ENCODE assay signal across 27 mouse cellular contexts in the genomic region with DNA sequence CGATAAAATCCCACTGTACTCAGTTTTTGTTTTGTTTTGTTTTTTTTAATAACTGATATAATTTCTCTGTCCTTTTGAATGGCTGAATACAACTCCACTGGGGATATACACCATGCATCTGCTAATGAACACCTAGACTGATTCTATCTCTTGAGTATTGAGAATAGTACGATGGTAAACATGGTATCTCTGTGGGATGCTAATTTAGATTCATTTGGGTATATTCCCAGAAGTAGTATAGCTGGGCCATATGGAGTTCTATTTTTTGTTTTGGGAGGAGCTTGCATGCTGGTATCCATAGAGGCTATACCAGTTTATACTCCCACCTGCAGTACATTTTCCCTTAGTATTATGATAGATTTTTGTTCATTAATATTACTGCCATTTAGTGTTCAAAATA.
A peak's percentile ranks its signal among the peaks of the same experiment; 100 is the strongest.
DNase-seq lines count a peak whose midpoint lies in the region; ATAC-seq and TF ChIP-seq lines count a peak whose summit lies in the region.
"Had no signal": no experiment of that assay in that cellular context is flagged by ENCODE, and none has a peak within 500 bp of the region (broad histone marks: within the 10 kb centered on the region; RNA-seq: fewer than 3 reads in every experiment).

No protein-coding gene starts in this region.

- peak; percentile 2 for DNase-seq in embryonic facial prominence, embryonic 14.5 days (ENCODE audit: low spot score)
- no peak for DNase-seq in embryonic facial prominence, embryonic 10.5 days (ENCODE audit: low spot score)
- DNase-seq in kidney, adult 2 months: no peak
- DNase-seq: adrenal gland, adult 8-10 months; adrenal gland, postnatal 25 days; cerebellum, adult 11 months; cerebellum, adult 8-10 months; cerebellum, postnatal 10 days; cerebellum, postnatal 36 days; gastrocnemius, postnatal 10 days; gastrocnemius, postnatal 36 days; heart, adult 2 months; heart, postnatal 14 days; heart, postnatal 4 days; kidney, adult 18-20 months had no signal

- WGBS in embryonic facial prominence, embryonic 14.5 days: 85% methylated on average over 2 of the region's 2 CpGs
- WGBS in embryonic facial prominence, embryonic 10.5 days: 87% methylated on average over 2 of the region's 2 CpGs
- WGBS in forebrain, embryonic 15.5 days: 67% methylated on average over 2 of the region's 2 CpGs
- whole genome bisulfite sequencing in forebrain, embryonic 12.5 days: 84% methylated on average over 2 of the region's 2 CpGs
- WGBS in forebrain, embryonic 16.5 days: 64% methylated on average over 2 of the region's 2 CpGs
- 75% methylated on average over 2 of the region's 2 CpGs for WGBS in kidney, adult 2 months

- H3K4me2 ChIP-seq in embryonic facial prominence, embryonic 14.5 days (ENCODE audit: low read depth, low read length): no peak overlapping the region
- no peak overlapping the region for H3K4me2 ChIP-seq in forebrain, embryonic 15.5 days (replicated peaks)
- no peak overlapping the region for H3K4me2 ChIP-seq in forebrain, embryonic 12.5 days
- no peak overlapping the region for H3K4me2 ChIP-seq in forebrain, embryonic 16.5 days (ENCODE audit: low read length)
- H3K4me2 ChIP-seq: embryonic facial prominence, embryonic 12.5 days; heart, embryonic 13.5 days; hindbrain, embryonic 14.5 days had no signal

- H3K9me3 ChIP-seq in embryonic facial prominence, embryonic 14.5 days (ENCODE audit: control insufficient read depth, low read length): no peaks in the 10 kb centered on the region
- H3K9me3 ChIP-seq in embryonic facial prominence, embryonic 10.5 days: no peaks in the 10 kb centered on the region
- no peaks in the 10 kb centered on the region for H3K9me3 ChIP-seq in forebrain, embryonic 15.5 days
- H3K9me3 ChIP-seq in forebrain, embryonic 12.5 days: no peaks in the 10 kb centered on the region
- H3K9me3 ChIP-seq in forebrain, embryonic 16.5 days (ENCODE audit: control insufficient read depth, low read length): no peaks in the 10 kb centered on the region; the same call in 1 of the 2 replicates
- H3K9me3 ChIP-seq: embryonic facial prominence, embryonic 12.5 days; heart, embryonic 10.5 days; heart, embryonic 13.5 days had no signal

- H3K4me3 ChIP-seq in embryonic facial prominence, embryonic 14.5 days (ENCODE audit: low read depth, low read length): no peak overlapping the region
- H3K4me3 ChIP-seq in embryonic facial prominence, embryonic 10.5 days: no peak overlapping the region
- H3K4me3 ChIP-seq in forebrain, embryonic 15.5 days: no peak overlapping the region
- no peak overlapping the region for H3K4me3 ChIP-seq in forebrain, embryonic 12.5 days (replicated peaks)
- no peak overlapping the region for H3K4me3 ChIP-seq in forebrain, embryonic 16.5 days (replicated peaks; ENCODE audit: low read length)
- H3K4me3 ChIP-seq in kidney, adult 2 months (ENCODE audit: insufficient read depth, low read depth, low read length): no peak overlapping the region
- H3K4me3 ChIP-seq: embryonic facial prominence, embryonic 12.5 days; erythroblast, embryonic 14.5 days; heart, adult 2 months; heart, embryonic 10.5 days; heart, embryonic 13.5 days had no signal

- no peaks in the 10 kb centered on the region for H3K27me3 ChIP-seq in embryonic facial prominence, embryonic 14.5 days (replicated peaks; ENCODE audit: control insufficient read depth, insufficient read depth, low read length)
- no peaks in the 10 kb centered on the region for H3K27me3 ChIP-seq in embryonic facial prominence, embryonic 10.5 days (replicated peaks; ENCODE audit: low read depth, poor library complexity, severe bottlenecking)
- H3K27me3 ChIP-seq in forebrain, embryonic 15.5 days: no peaks in the 10 kb centered on the region
- H3K27me3 ChIP-seq in forebrain, embryonic 12.5 days: no peaks in the 10 kb centered on the region
- H3K27me3 ChIP-seq in forebrain, embryonic 16.5 days (replicated peaks; ENCODE audit: control insufficient read depth, insufficient read depth, low read length): no peaks in the 10 kb centered on the region
- H3K27me3 ChIP-seq in kidney, adult 2 months (replicated peaks; ENCODE audit: control insufficient read depth, insufficient read depth, low read length): no peaks in the 10 kb centered on the region
- H3K27me3 ChIP-seq: embryonic facial prominence, embryonic 12.5 days; heart, embryonic 13.5 days had no signal

- H3K27ac ChIP-seq in embryonic facial prominence, embryonic 14.5 days (replicated peaks; ENCODE audit: low read depth, low read length): no peak overlapping the region
- H3K27ac ChIP-seq in embryonic facial prominence, embryonic 10.5 days (replicated peaks): no peak overlapping the region
- H3K27ac ChIP-seq in forebrain, embryonic 15.5 days (replicated peaks): no peak overlapping the region
- no peak overlapping the region for H3K27ac ChIP-seq in forebrain, embryonic 12.5 days
- H3K27ac ChIP-seq in forebrain, embryonic 16.5 days (ENCODE audit: low read length): no peak overlapping the region
- no peak overlapping the region for H3K27ac ChIP-seq in kidney, adult 2 months (ENCODE audit: insufficient read depth, low read depth, low read length)
- H3K27ac ChIP-seq: embryonic facial prominence, embryonic 12.5 days; heart, adult 2 months; heart, embryonic 10.5 days; heart, embryonic 13.5 days; hindbrain, embryonic 14.5 days; hindbrain, postnatal 0 days had no signal

- H3K9ac ChIP-seq in embryonic facial prominence, embryonic 14.5 days (ENCODE audit: low read depth, low read length): no peak overlapping the region
- no peak overlapping the region for H3K9ac ChIP-seq in forebrain, embryonic 15.5 days (replicated peaks)
- no peak overlapping the region for H3K9ac ChIP-seq in forebrain, embryonic 12.5 days
- no peak overlapping the region for H3K9ac ChIP-seq in forebrain, embryonic 16.5 days (replicated peaks; ENCODE audit: low read depth, low read length)
- H3K9ac ChIP-seq: embryonic facial prominence, embryonic 12.5 days; heart, embryonic 13.5 days; hindbrain, embryonic 14.5 days had no signal

- no peaks in the 10 kb centered on the region for H3K4me1 ChIP-seq in embryonic facial prominence, embryonic 14.5 days (ENCODE audit: control insufficient read depth, insufficient read depth, low read length)
- H3K4me1 ChIP-seq in embryonic facial prominence, embryonic 10.5 days: no peaks in the 10 kb centered on the region
- H3K4me1 ChIP-seq in forebrain, embryonic 15.5 days: no peaks in the 10 kb centered on the region
- no peaks in the 10 kb centered on the region for H3K4me1 ChIP-seq in forebrain, embryonic 12.5 days
- no peaks in the 10 kb centered on the region for H3K4me1 ChIP-seq in forebrain, embryonic 16.5 days (replicated peaks; ENCODE audit: control insufficient read depth, insufficient read depth, low read length)
- no peaks in the 10 kb centered on the region for H3K4me1 ChIP-seq in kidney, adult 2 months (ENCODE audit: control insufficient read depth, insufficient read depth, low read length)
- H3K4me1 ChIP-seq: embryonic facial prominence, embryonic 12.5 days; heart, embryonic 10.5 days; heart, embryonic 13.5 days had no signal

- H3K36me3 ChIP-seq in embryonic facial prominence, embryonic 14.5 days (ENCODE audit: control insufficient read depth, insufficient read depth, low read length): no peaks in the 10 kb centered on the region
- no peaks in the 10 kb centered on the region for H3K36me3 ChIP-seq in embryonic facial prominence, embryonic 10.5 days (replicated peaks)
- no peaks in the 10 kb centered on the region for H3K36me3 ChIP-seq in forebrain, embryonic 15.5 days
- H3K36me3 ChIP-seq in forebrain, embryonic 12.5 days (replicated peaks): no peaks in the 10 kb centered on the region
- no peaks in the 10 kb centered on the region for H3K36me3 ChIP-seq in forebrain, embryonic 16.5 days (ENCODE audit: control insufficient read depth, insufficient read depth)
- H3K36me3 ChIP-seq in kidney, adult 2 months (ENCODE audit: control insufficient read depth, insufficient read depth, low read length): no peaks in the 10 kb centered on the region
- H3K36me3 ChIP-seq: embryonic facial prominence, embryonic 12.5 days; heart, embryonic 10.5 days; heart, embryonic 13.5 days had no signal

- TF ChIP-seq POLR2A in kidney, adult 2 months (IDR thresholded peaks at IDR 0.05; ENCODE audit: low read depth, low read length): no peak

- ATAC-seq in embryonic facial prominence, embryonic 14.5 days (ENCODE audit: low read depth): peak; percentile 57; the same call in 1 of the 2 replicates
- ATAC-seq in forebrain, embryonic 15.5 days (replicated peaks): peak; percentile 68
- ATAC-seq in forebrain, embryonic 12.5 days (ENCODE audit: low FRiP score): no peak
- peak; percentile 88 for ATAC-seq in forebrain, embryonic 16.5 days
- ATAC-seq: activated CD4-positive, CD25-positive, alpha-beta regulatory T cell, adult 4 months; hindbrain, postnatal 0 days; inflammation-experienced regulatory T-cells, adult 6 months; intestine, embryonic 16.5 days had no signal

- TF ChIP-seq CTCF in kidney, adult 2 months (conservative IDR thresholded peaks at IDR 0.05; ENCODE audit: insufficient read depth, insufficient read length, low read depth, low read length): no peak
